Mouse (Mus musculus): Measurements from ENCODE around the gene Zfp456. TPM values are rescaled to one million over a fixed set of nuclear protein-coding genes. Genes with fewer than 3 reads are reported as not detected.

Gene Zfp456
- polyA plus RNA-seq (2012; rRNA removed; ENCODE audit: low replicate concordance), result 0.02 TPM in 1 of 2 replicates, not detected in the other

GRCm38 (mm10) chr13:67375050-67375911, at the start of gene Zfp456, which contains the start of gene Gm28041:
TSS of gene Zfp456 (minus strand) at chr13:67375810.
TSS of gene Gm28041 (minus strand) at chr13:67375733.

GRCm38 (mm10) chr13:67421207-67421857, 45.7 kb upstream of the Zfp456 start, which contains the start of gene Zfp459:
TSS of gene Zfp459 (minus strand) at chr13:67421418.

GRCm38 (mm10) chr13:67399183-67399903, 23.7 kb upstream of the Zfp456 start, which contains the start of gene Zfp429:
TSS of gene Zfp429 (minus strand) at chr13:67399819.

GRCm38 (mm10) chr13:67360131-67360744, 15.4 kb downstream of the Zfp456 start, which contains the start of the genes Gm28044 and Zfp953:
TSS of gene Gm28044 (minus strand) at chr13:67360536.
TSS of gene Zfp953 (minus strand) at chr13:67360605.

GRCm38 (mm10) chr13:67332019-67332724, 43.4 kb downstream of the Zfp456 start, which contains the start of gene Zfp595:
TSS of gene Zfp595 (minus strand) at chr13:67332570.

Other genes starting within 250 kb of the Zfp456 start
- gene Rsl1, start 202.6 kb downstream of the Zfp456 start, polyA plus RNA-seq (2012; rRNA removed; ENCODE audit: low replicate concordance), result 0.53 TPM in 1 of 2 replicates, not detected in the other
- 0.06 TPM in 1 of 2 replicates, not detected in the other for gene Zfp455, start 181.3 kb downstream of the Zfp456 start, polyA plus RNA-seq (2012; rRNA removed; ENCODE audit: low replicate concordance)
- gene Zfp458, start 97.3 kb downstream of the Zfp456 start, polyA plus RNA-seq (2012; rRNA removed; ENCODE audit: low replicate concordance), result 0.05 and 0.07 TPM in 2 replicates
- 0.42 and 0.62 TPM in 2 replicates for gene Zfp457, start 69.3 kb downstream of the Zfp456 start, polyA plus RNA-seq (2012; rRNA removed; ENCODE audit: low replicate concordance)
- 0.09 and 0.11 TPM in 2 replicates for gene Zfp595, start 43.2 kb downstream of the Zfp456 start, polyA plus RNA-seq (2012; rRNA removed; ENCODE audit: low replicate concordance)
- not detected in 2 replicates for gene Gm28044, start 15.3 kb downstream of the Zfp456 start, polyA plus RNA-seq (2012; rRNA removed; ENCODE audit: low replicate concordance)
- gene Zfp953, start 15.2 kb downstream of the Zfp456 start, polyA plus RNA-seq (2012; rRNA removed; ENCODE audit: low replicate concordance), result 0.02 TPM in 2 replicates
- gene Gm28041, start 77 bp downstream of the Zfp456 start, polyA plus RNA-seq (2012; rRNA removed; ENCODE audit: low replicate concordance), result not detected in 2 replicates
- not detected in 2 replicates for gene Zfp429, start 24.0 kb upstream of the Zfp456 start, polyA plus RNA-seq (2012; rRNA removed; ENCODE audit: low replicate concordance)
- gene Zfp459, start 45.6 kb upstream of the Zfp456 start, polyA plus RNA-seq (2012; rRNA removed; ENCODE audit: low replicate concordance), result 0.23 and 0.24 TPM in 2 replicates
- 0.05 TPM in 1 of 2 replicates, not detected in the other for gene Zfp874a, start 75.8 kb upstream of the Zfp456 start, polyA plus RNA-seq (2012; rRNA removed; ENCODE audit: low replicate concordance)
- gene Zfp874b, start 108.4 kb upstream of the Zfp456 start, polyA plus RNA-seq (2012; rRNA removed; ENCODE audit: low replicate concordance), result 0.22 TPM in 1 of 2 replicates, not detected in the other
- 0.16 TPM in 1 of 2 replicates, not detected in the other for gene Zfp58, start 124.7 kb upstream of the Zfp456 start, polyA plus RNA-seq (2012; rRNA removed; ENCODE audit: low replicate concordance)
- not detected in 2 replicates for gene Gm26965, start 150.3 kb upstream of the Zfp456 start, polyA plus RNA-seq (2012; rRNA removed; ENCODE audit: low replicate concordance)
- gene Zfp87, start 150.4 kb upstream of the Zfp456 start, polyA plus RNA-seq (2012; rRNA removed; ENCODE audit: low replicate concordance), result 2.9 and 6.7 TPM in 2 replicates
- 0.06 and 0.75 TPM in 2 replicates for gene Zfp748, start 178.0 kb upstream of the Zfp456 start, polyA plus RNA-seq (2012; rRNA removed; ENCODE audit: low replicate concordance)
- gene Zfp729b, start 233.9 kb upstream of the Zfp456 start, polyA plus RNA-seq (2012; rRNA removed; ENCODE audit: low replicate concordance), result 0.04 TPM in 1 of 2 replicates, not detected in the other